Mouse (Mus musculus): Measurements from ENCODE around the gene Nr1h5. TPM values are rescaled to one million over a fixed set of nuclear protein-coding genes. Genes with fewer than 3 reads are reported as not detected.
A peak's percentile ranks its signal among the peaks of the same experiment; 100 is the strongest.

The Nr1h5 gene
- polyA plus RNA-seq, 1 experiment from 2014 or later, result not detected

GRCm38 (mm10) chr3:102938100-102938499, 25.8 kb downstream of the Nr1h5 start:
- Histone ChIP-seq H3K4me2 (ENCODE audit: low read length) (no peak overlapping the region), H3K27ac (ENCODE audit: low read length) (no peak overlapping the region), H3K36me3 (ENCODE audit: control insufficient read depth, insufficient read depth) (no peaks in the 10 kb centered on the region), H3K9ac (replicated peaks; ENCODE audit: low read depth, low read length) (no peak overlapping the region), H3K4me3 (replicated peaks; ENCODE audit: low read length) (no peak overlapping the region), H3K9me3 (ENCODE audit: control insufficient read depth, low read length) (peaks cover 6% of the 10 kb centered on the region), H3K27me3 (replicated peaks; ENCODE audit: control insufficient read depth, insufficient read depth, low read length) (no peaks in the 10 kb centered on the region), H3K4me1 (replicated peaks; ENCODE audit: control insufficient read depth, insufficient read depth, low read length) (no peaks in the 10 kb centered on the region)
- peak; percentile 12; the same call in 1 of the 2 replicates for ATAC-seq
- 86% methylated on average over 1 of the region's 1 CpGs for WGBS

- H3K4me2 ChIP-seq (ENCODE audit: low read length), result no peak within 1 kb of the TSS
- no peak within 1 kb of the TSS for H3K9ac ChIP-seq (replicated peaks; ENCODE audit: low read depth, low read length)
- no peak for ATAC-seq
- no peak within 1 kb of the TSS for H3K4me3 ChIP-seq (replicated peaks; ENCODE audit: low read length)
- H3K4me1 ChIP-seq (replicated peaks; ENCODE audit: control insufficient read depth, insufficient read depth, low read length), result no peaks in the 10 kb centered on the region
- no peaks in the 10 kb centered on the region for H3K36me3 ChIP-seq (ENCODE audit: control insufficient read depth, insufficient read depth)
- H3K27ac ChIP-seq (ENCODE audit: low read length), result no peak within 1 kb of the TSS
- WGBS, result 95% methylated on average over 76 of the region's 78 CpGs
- peaks cover 6% of the 10 kb centered on the region for H3K9me3 ChIP-seq (ENCODE audit: control insufficient read depth, low read length)
- no peaks in the 10 kb centered on the region for H3K27me3 ChIP-seq (replicated peaks; ENCODE audit: control insufficient read depth, insufficient read depth, low read length)
Observed at GRCm38 (mm10) chr3:102935451-102936354, 28.2 kb downstream of the Nr1h5 start, which contains the start of gene Sycp1. Sycp1 (minus strand) TSS chr3:102936100.

- Histone ChIP-seq H3K4me1 (replicated peaks; ENCODE audit: control insufficient read depth, insufficient read depth, low read length) (no peaks in the 10 kb centered on the region), H3K36me3 (ENCODE audit: control insufficient read depth, insufficient read depth) (no peaks in the 10 kb centered on the region), H3K27me3 (replicated peaks; ENCODE audit: control insufficient read depth, insufficient read depth, low read length) (no peaks in the 10 kb centered on the region), H3K9ac (replicated peaks; ENCODE audit: low read depth, low read length) (no peak overlapping the region), H3K9me3 (ENCODE audit: control insufficient read depth, low read length) (no peaks in the 10 kb centered on the region), H3K27ac (ENCODE audit: low read length) (no peak overlapping the region), H3K4me2 (ENCODE audit: low read length) (no peak overlapping the region), H3K4me3 (replicated peaks; ENCODE audit: low read length) (no peak overlapping the region)
- 100% methylated on average over 1 of the region's 1 CpGs for whole genome bisulfite sequencing
- no peak for ATAC-seq
Observed at GRCm38 (mm10) chr3:102899136-102899535, 64.8 kb downstream of the Nr1h5 start.

Other genes with a start within 250 kb of the Nr1h5 start
- gene Tspan2, start 229.6 kb downstream of the Nr1h5 start, polyA plus RNA-seq (2015; fragmentation: Nextera tagmentation; extraction: Ambion mirVana), result 9.1 and 9.4 TPM in 2 replicates
- 0.24 and 0.48 TPM in 2 replicates for gene Tshb, start 181.4 kb downstream of the Nr1h5 start, polyA plus RNA-seq (2015; fragmentation: Nextera tagmentation; extraction: Ambion mirVana)
- gene Sycp1, start 28.0 kb downstream of the Nr1h5 start, polyA plus RNA-seq (2015; fragmentation: Nextera tagmentation; extraction: Ambion mirVana), result not detected in 2 replicates
- gene Sike1, start 31.6 kb upstream of the Nr1h5 start, polyA plus RNA-seq (2015; fragmentation: Nextera tagmentation; extraction: Ambion mirVana), result 53.1 and 58.9 TPM in 2 replicates
- gene Csde1, start 56.3 kb upstream of the Nr1h5 start, polyA plus RNA-seq (2015; fragmentation: Nextera tagmentation; extraction: Ambion mirVana), result 465 and 523 TPM in 2 replicates
- 125 and 134 TPM in 2 replicates for gene Nras, start 94.2 kb upstream of the Nr1h5 start, polyA plus RNA-seq (2015; fragmentation: Nextera tagmentation; extraction: Ambion mirVana)
- gene Ampd1, start 109.9 kb upstream of the Nr1h5 start, polyA plus RNA-seq (2015; fragmentation: Nextera tagmentation; extraction: Ambion mirVana), result not detected in 2 replicates
- 0.99 and 1.4 TPM in 2 replicates for gene Dennd2c, start 138.5 kb upstream of the Nr1h5 start, polyA plus RNA-seq (2015; fragmentation: Nextera tagmentation; extraction: Ambion mirVana)
- 242 and 246 TPM in 2 replicates for gene Bcas2, start 207.5 kb upstream of the Nr1h5 start, polyA plus RNA-seq (2015; fragmentation: Nextera tagmentation; extraction: Ambion mirVana)